Mouse (Mus musculus): ENCODE results near the gene Ccdc149.

- no peak for TF ChIP-seq CTCF (IDR thresholded peaks at IDR 0.05; ENCODE audit: low read depth, low read length)
- no peak for TF ChIP-seq POLR2A (IDR thresholded peaks at IDR 0.05; ENCODE audit: insufficient read depth, low read length)
- no peak for TF ChIP-seq EP300 (IDR thresholded peaks at IDR 0.05; ENCODE audit: insufficient read depth, low read depth, low read length)
Observed at GRCm38 (mm10) chr5:52428613-52429012, 42.7 kb downstream of the Ccdc149 start.

All from ES-Bruce4 (cell line).